Mouse (Mus musculus) liver, postnatal 0 days (tissue): Measurements from ENCODE around the gene Arglu1.

Experiments used
- CTCF ChIP-seq: sonication (generic); IDR thresholded peaks from 2 replicates; pipeline ENCODE4 v1.5.1; 2016; ENCODE audit warnings: antibody characterized with exemption, low read depth
- EP300 ChIP-seq: IDR thresholded peaks from 2 replicates; pipeline ENCODE4 v1.6.1; 2016; ENCODE audit warnings: antibody characterized with exemption, low read depth, mild to moderate bottlenecking

GRCm38 (mm10) chr8:8657692-8658355 is 32.5 kb downstream of the Arglu1 start:
- no peak for TF ChIP-seq EP300
- no peak for TF ChIP-seq CTCF
